Mouse (Mus musculus) midbrain, embryonic 16.5 days (tissue): ENCODE data around the gene Arhgap5. TPM values are rescaled to one million over a fixed set of nuclear protein-coding genes. Genes with fewer than 3 reads are reported as not detected.
A peak's percentile ranks its signal among the peaks of the same experiment; 100 is the strongest.

ENCODE experiments used
- ATAC-seq: fragments of 200-750 bp; cut with Nextera tagmentation; 2 replicates; pipeline ENCODE4 v1.8.0; 2017; ENCODE audit warnings: moderate TSS enrichment
- H3K27ac ChIP-seq: fragments of 300-500 bp; sonication (generic); 2 replicates; pipeline ENCODE4 v1.5.1; 2014; ENCODE audit warnings: mild to moderate bottlenecking, low read length, mixed read lengths
- H3K27me3 ChIP-seq: fragments of 300-500 bp; sonication (generic); 2 replicates; pipeline ENCODE4 v1.6.1; 2014; ENCODE audit warnings: low read depth, low read length, mixed read lengths; ENCODE audit not compliant: control insufficient read depth, insufficient read depth
- H3K36me3 ChIP-seq: fragments of 300-500 bp; sonication (generic); 2 replicates; pipeline ENCODE4 v1.6.1; 2014; ENCODE audit warnings: mild to moderate bottlenecking, low read length, moderate library complexity, mixed read lengths; ENCODE audit not compliant: control insufficient read depth, insufficient read depth
- H3K4me1 ChIP-seq: fragments of 300-500 bp; sonication (generic); 2 replicates; pipeline ENCODE4 v1.6.1; 2014; ENCODE audit warnings: mild to moderate bottlenecking, low read length, mixed read lengths; ENCODE audit not compliant: control insufficient read depth, insufficient read depth
- H3K4me2 ChIP-seq: fragments of 300-500 bp; sonication (generic); 2 replicates; pipeline ENCODE4 v1.6.1; 2014; ENCODE audit warnings: mild to moderate bottlenecking, low read length, mixed read lengths
- H3K4me3 ChIP-seq: fragments of 300-500 bp; sonication (generic); 2 replicates; pipeline ENCODE4 v1.5.1; 2014; ENCODE audit warnings: low read depth, mild to moderate bottlenecking, low read length, moderate library complexity, mixed read lengths
- H3K9ac ChIP-seq: fragments of 300-500 bp; sonication (generic); 2 replicates; pipeline ENCODE4 v1.6.1; 2014; ENCODE audit warnings: low read depth, low read length, mixed read lengths
- H3K9me3 ChIP-seq: fragments of 300-500 bp; sonication (generic); replicated peaks from 2 replicates; pipeline ENCODE4 v1.6.1; 2014; ENCODE audit warnings: mild to moderate bottlenecking, low read length, mixed read lengths; ENCODE audit not compliant: control insufficient read depth, poor library complexity, severe bottlenecking
- WGBS: fragments of 180-500 bp; shearing (Covaris S2); extraction: QIAGEN DNeasy Blood & Tissue Kit; methylation state at CpG from one replicate; pipeline ENCODE4 v1.1.7; 2014; 5-methylcytosine and 5-hydroxymethylcytosine counted together
- polyA plus RNA-seq: library from polyadenylated mRNA; unstranded; fragments of >200 nt; fragmentation: Nextera tagmentation; extraction: Ambion mirVana; gene quantifications from 2 replicates; pipeline ENCODE4 v1.2.1, GENCODE M21; 2015

Gene Arhgap5
- polyA plus RNA-seq = 35.0 and 36.4 TPM in 2 replicates

DNA sequence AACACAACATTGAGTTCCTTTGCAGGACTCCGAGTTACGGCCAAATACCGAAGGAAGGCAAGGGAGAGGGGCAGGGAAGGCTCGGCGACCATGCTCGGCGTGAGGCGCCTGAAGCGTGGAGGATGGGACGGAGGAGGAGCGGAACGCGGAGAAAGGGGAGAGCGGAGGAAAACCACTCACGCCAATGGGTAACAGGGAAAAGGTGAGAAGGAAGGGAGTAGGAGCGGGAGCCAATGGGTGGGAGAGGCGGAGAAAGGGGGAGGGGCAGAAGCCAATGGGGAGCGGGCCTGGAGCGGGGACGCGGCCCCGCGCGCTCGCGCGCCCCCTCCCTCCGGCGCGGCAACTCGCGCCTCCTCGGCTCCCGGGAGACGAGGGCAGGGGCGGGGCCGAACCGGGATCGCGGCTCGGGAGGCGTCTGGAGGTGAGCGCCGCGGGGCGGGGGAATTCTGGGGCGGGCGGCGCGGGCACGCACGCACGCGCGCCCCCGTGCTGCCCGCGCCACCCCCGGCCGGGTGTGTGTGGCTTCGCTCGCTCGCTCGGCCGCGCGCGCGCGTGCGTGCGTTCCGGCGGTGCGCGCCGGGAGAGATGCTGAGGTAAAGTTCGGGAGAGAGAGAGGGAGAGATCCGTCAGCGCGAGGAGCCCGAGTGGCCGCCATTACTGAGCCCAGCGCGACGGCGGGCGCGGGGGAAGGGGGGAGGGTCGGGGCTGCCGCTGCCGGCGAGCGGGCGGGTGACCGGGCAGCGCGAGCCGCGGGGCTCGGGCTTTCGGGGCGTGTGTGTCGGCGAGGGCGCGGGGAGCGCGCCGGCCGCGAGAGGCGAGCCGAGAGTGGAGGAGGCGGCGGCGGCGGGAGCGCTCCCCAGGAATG lies at the start of gene Arhgap5:
Arhgap5 (plus strand) TSS at position 517 of the 865 bp plus-strand sequence.
- H3K36me3 ChIP-seq = no peaks in the 10 kb centered on the region
- H3K27me3 ChIP-seq = no peaks in the 10 kb centered on the region
- peak; percentile 98 for ATAC-seq
- H3K27ac ChIP-seq = peak within 1 kb of the TSS; percentile 99
- peak within 1 kb of the TSS; percentile 97 for H3K9ac ChIP-seq
- peak within 1 kb of the TSS; percentile 97 for H3K4me3 ChIP-seq
- under 1% methylated on average over 80 of the region's 119 CpGs for WGBS
- peak within 1 kb of the TSS; percentile 93 for H3K4me2 ChIP-seq
- peaks cover 18% of the 10 kb centered on the region for H3K4me1 ChIP-seq
- H3K9me3 ChIP-seq = no peaks in the 10 kb centered on the region

- no peak overlapping the region for H3K27ac ChIP-seq
- no peak overlapping the region for H3K9ac ChIP-seq
Observed at GRCm38 (mm10) chr12:52464593-52464992, 39.2 kb upstream of the Arhgap5 start.

GRCm38 (mm10) chr12:52471621-52472020 lies 32.2 kb upstream of the Arhgap5 start:
- WGBS = 84% methylated on average over 4 of the region's 4 CpGs

More at GRCm38 (mm10) chr12:52464593-52464992, 39.2 kb upstream of the Arhgap5 start:
- Histone ChIP-seq H3K36me3 (no peaks in the 10 kb centered on the region), H3K4me1 (no peaks in the 10 kb centered on the region), H3K4me2 (no peak overlapping the region), H3K27me3 (no peaks in the 10 kb centered on the region), H3K4me3 (no peak overlapping the region), H3K9me3 (no peaks in the 10 kb centered on the region)
- ATAC-seq = 0 out of 2 replicates have a peak, but pooled peaks have one; percentile 36

GRCm38 (mm10) chr12:52473988-52474968 lies 29.5 kb upstream of the Arhgap5 start:
- 48% methylated on average over 18 of the region's 18 CpGs for WGBS

More at GRCm38 (mm10) chr12:52471621-52472020, 32.2 kb upstream of the Arhgap5 start:
- Histone ChIP-seq H3K9ac (no peak overlapping the region), H3K4me2 (no peak overlapping the region), H3K27ac (no peak overlapping the region), H3K4me1 (no peaks in the 10 kb centered on the region), H3K9me3 (no peaks in the 10 kb centered on the region), H3K36me3 (no peaks in the 10 kb centered on the region), H3K27me3 (no peaks in the 10 kb centered on the region), H3K4me3 (no peak overlapping the region)
- ATAC-seq = no peak

DNA sequence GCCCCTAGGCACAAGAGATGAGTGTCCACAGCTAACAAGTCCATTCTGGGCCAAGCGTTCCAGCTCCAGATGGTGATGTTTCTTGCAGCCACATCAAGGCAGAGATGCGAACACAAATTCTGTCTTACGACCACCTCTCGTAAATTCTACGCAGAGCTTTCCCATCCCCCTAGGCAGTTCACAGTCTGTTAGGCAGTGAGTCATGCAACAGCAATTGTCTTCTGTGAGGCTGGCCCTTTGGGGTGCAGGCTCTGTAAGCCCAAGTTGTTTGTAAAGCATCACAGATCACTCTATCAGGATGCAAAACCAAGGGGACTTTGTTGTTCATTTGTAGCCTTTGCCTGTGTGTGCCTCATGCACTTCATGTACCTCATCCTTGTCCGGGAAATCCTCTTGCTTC lies 27.7 kb upstream of the Arhgap5 start:
- no peaks in the 10 kb centered on the region for H3K36me3 ChIP-seq
- H3K9ac ChIP-seq = no peak overlapping the region
- H3K4me2 ChIP-seq = no peak overlapping the region
- H3K27ac ChIP-seq = no peak overlapping the region
- no peak for ATAC-seq
- H3K27me3 ChIP-seq = no peaks in the 10 kb centered on the region
- H3K9me3 ChIP-seq = no peaks in the 10 kb centered on the region
- WGBS = 81% methylated on average over 6 of the region's 6 CpGs
- no peak overlapping the region for H3K4me3 ChIP-seq
- no peaks in the 10 kb centered on the region for H3K4me1 ChIP-seq

More at GRCm38 (mm10) chr12:52473988-52474968, 29.5 kb upstream of the Arhgap5 start:
- 0 out of 2 replicates have a peak, but pooled peaks have one; percentile 45 for ATAC-seq
- peak overlapping the region; percentile 46 for H3K27ac ChIP-seq
- H3K36me3 ChIP-seq = no peaks in the 10 kb centered on the region
- H3K4me2 ChIP-seq = peak overlapping the region; percentile 34
- H3K9me3 ChIP-seq = no peaks in the 10 kb centered on the region
- H3K9ac ChIP-seq = no peak overlapping the region
- no peak overlapping the region for H3K4me3 ChIP-seq
- H3K4me1 ChIP-seq = no peaks in the 10 kb centered on the region
- no peaks in the 10 kb centered on the region for H3K27me3 ChIP-seq

DNA sequence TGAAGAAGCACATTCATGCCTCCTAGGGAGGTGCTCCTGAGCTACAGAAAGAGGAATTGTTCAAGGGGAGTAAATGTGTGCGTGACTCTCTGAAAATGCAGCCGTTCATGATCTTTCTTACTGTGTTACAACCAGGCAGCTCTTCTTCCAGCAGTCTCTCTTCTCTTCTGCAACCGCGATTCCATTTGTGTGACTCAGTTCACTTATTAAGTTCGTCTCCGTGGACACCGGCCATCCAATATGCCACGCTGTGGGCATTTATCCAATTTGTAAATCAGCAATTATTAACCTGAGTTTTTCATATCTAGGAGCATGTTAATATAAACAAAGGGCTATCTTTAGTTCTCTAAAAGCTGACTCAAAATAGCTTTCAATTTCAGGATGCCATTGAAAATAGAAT lies 25.2 kb upstream of the Arhgap5 start:
- 80% methylated on average over 8 of the region's 8 CpGs for WGBS
- no peak overlapping the region for H3K4me2 ChIP-seq
- H3K9me3 ChIP-seq = no peaks in the 10 kb centered on the region
- no peaks in the 10 kb centered on the region for H3K36me3 ChIP-seq
- no peak overlapping the region for H3K4me3 ChIP-seq
- no peak for ATAC-seq
- no peaks in the 10 kb centered on the region for H3K4me1 ChIP-seq
- no peak overlapping the region for H3K9ac ChIP-seq
- H3K27me3 ChIP-seq = no peaks in the 10 kb centered on the region
- H3K27ac ChIP-seq = no peak overlapping the region

- Histone ChIP-seq H3K9me3 (no peaks in the 10 kb centered on the region), H3K4me2 (no peak overlapping the region), H3K4me1 (no peaks in the 10 kb centered on the region), H3K27me3 (no peaks in the 10 kb centered on the region), H3K27ac (no peak overlapping the region), H3K9ac (no peak overlapping the region), H3K36me3 (no peaks in the 10 kb centered on the region), H3K4me3 (no peak overlapping the region)
- ATAC-seq = no peak
- 86% methylated on average over 6 of the region's 6 CpGs for whole genome bisulfite sequencing
Observed at GRCm38 (mm10) chr12:52479323-52479722, 24.4 kb upstream of the Arhgap5 start.

GRCm38 (mm10) chr12:52480851-52481250 lies 22.9 kb upstream of the Arhgap5 start:
- H3K27ac ChIP-seq = no peak overlapping the region
- no peak overlapping the region for H3K4me2 ChIP-seq
- no peaks in the 10 kb centered on the region for H3K4me1 ChIP-seq
- ATAC-seq = no peak
- H3K9me3 ChIP-seq = no peaks in the 10 kb centered on the region
- 88% methylated on average over 9 of the region's 9 CpGs for WGBS
- H3K27me3 ChIP-seq = no peaks in the 10 kb centered on the region
- no peak overlapping the region for H3K9ac ChIP-seq
- H3K4me3 ChIP-seq = no peak overlapping the region
- no peaks in the 10 kb centered on the region for H3K36me3 ChIP-seq
